Mouse (Mus musculus) lung, postnatal 14 days (tissue): ENCODE measurements at regions not wholly inside any gene's neighbourhood (a gene's known extent, or its start where the extent isn't known, plus 50 kb on each side); places are given as distances from the start of the nearest gene placed in this dataset.
"Not testable (repeated sequence)": the region's sequence is repeated elsewhere in the genome, so short reads cannot be mapped to it uniquely, and the experiment has no call there.

ENCODE experiments used
- DNase-seq: peaks from one replicate; pipeline ENCODE4 v3.0.0; 2021

- no peak for DNase-seq
Measured at GRCm38 (mm10) chr2:181930037-181930436, 60.9 kb upstream of the Gm14496 start.

DNA sequence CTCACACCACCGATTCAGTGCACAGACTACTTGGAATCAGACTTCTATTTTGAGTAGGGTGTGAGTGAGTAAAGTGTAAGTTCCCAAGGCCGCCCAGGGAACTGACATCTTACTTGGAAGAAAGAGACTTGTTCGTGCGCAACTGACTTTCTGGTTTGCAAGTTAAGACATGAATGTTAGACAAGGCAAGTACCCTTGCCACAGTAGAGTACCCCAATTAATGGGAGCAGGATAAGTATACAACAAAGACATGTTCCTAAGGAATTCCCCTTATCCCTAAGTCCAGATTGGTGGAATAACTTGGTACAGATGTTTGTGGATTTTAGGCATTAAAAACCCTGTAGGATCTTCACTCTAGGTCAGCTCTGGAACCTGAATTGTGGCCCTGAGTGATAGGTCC lies 60.4 kb upstream of the Gm14496 start:
- DNase-seq, result not testable (repeated sequence)

- DNase-seq, result peak; percentile 25
Measured at GRCm38 (mm10) chr2:181931077-181931815, 59.7 kb upstream of the Gm14496 start.

DNA sequence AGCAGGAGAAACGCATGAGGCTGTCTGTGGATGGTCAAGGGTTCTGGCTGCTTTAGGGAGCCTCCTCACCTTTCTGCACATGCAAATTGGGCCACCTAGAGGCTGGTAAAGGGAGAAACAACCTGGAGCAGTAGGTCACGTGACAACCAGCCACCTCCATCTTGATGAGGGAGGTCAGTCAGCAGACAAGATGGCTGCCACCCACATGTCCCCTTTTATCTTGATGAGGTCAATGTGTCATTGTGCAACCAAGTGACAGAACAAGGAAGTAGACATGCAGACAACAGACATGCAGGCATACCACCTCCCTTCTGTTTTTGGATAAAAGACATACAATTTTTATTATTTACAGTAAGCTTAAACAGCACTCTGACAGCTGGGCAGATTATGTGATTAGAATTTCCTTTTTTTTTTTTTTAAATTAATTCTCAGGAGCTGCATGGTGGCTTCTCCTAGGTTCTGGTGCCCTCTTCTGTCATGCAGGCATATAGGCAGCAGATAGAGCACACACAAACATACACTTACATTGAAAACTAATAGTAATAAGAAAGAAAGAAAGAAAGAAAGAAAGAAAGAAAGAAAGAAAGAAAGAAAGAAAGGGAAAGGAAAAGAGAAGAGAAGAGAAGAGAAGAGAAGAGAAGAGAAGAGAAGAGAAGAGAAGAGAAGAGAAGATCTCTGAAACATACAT lies 58.9 kb upstream of the Gm14496 start:
- no peak for DNase-seq
